Mouse (Mus musculus) cerebellum, postnatal 36 days (tissue): ENCODE measurements around the gene Steap3.

ENCODE experiments used
- DNase-seq, 2 experiments: peaks; one replicate each; pipeline ENCODE4 v3.0.0; 2021 to 2022; ENCODE audit warnings: mixed read lengths in 2 of 2

The Steap3 gene

GRCm38 (mm10) chr1:120142551-120142950, 130.0 kb downstream of the Steap3 start:
- peak; percentile 77 to 81 for DNase-seq
